Mouse (Mus musculus) heart, adult 2 months (tissue): ENCODE measurements at regions not wholly inside any gene's neighbourhood (a gene's known extent, or its start where the extent isn't known, plus 50 kb on each side); places are given as distances from the start of the nearest gene placed in this dataset.

ENCODE experiments used
- CTCF ChIP-seq: fragments of 200-600 bp; IDR thresholded peaks from 2 replicates; pipeline ENCODE4 v1.8.1; 2022; ENCODE audit warnings: antibody characterized with exemption, mild to moderate bottlenecking, moderate library complexity
- EP300 ChIP-seq: fragments of 200-500 bp; IDR thresholded peaks from 2 replicates; pipeline ENCODE4 v1.6.1; 2011; ENCODE audit warnings: low read depth, low read length, control low read depth; ENCODE audit not compliant: insufficient read depth
- POLR2A ChIP-seq: fragments of 200-500 bp; IDR thresholded peaks from 2 replicates; pipeline ENCODE4 v1.6.1; 2011; ENCODE audit warnings: mild to moderate bottlenecking, low read depth, low read length, control low read depth; ENCODE audit not compliant: insufficient read depth

DNA sequence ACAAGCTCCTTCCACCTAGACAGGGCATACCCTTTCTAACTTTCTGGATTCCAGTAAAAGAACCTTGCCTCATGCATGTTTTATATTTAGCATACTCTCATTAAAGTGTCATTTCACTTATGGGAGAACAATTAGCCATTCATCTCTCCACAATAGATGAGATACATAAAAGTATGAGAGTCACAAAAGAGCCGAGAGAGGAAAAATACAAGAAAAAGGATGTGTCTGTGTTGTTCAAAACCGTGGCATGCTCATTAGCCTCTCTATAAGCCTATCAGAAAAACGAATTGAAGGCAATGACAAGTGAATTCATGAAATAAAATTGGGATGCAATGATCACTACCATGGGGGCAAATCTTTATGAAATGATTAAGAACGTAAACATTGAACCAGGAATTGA, 299.9 kb upstream of the Nbea start:
- TF ChIP-seq CTCF (no peak), POLR2A (no peak), EP300 (no peak)
